Mouse (Mus musculus) erythroblast, embryonic 14.5 days (primary cell): ENCODE measurements at regions not wholly inside any gene's neighbourhood (a gene's known extent, or its start where the extent isn't known, plus 50 kb on each side); places are given as distances from the start of the nearest gene placed in this dataset.

Experiments
- GATA1 ChIP-seq: IDR thresholded peaks from 2 replicates; pipeline ENCODE4 v1.6.1; 2012; ENCODE audit warnings: low read length, inconsistent platforms, mixed read lengths
- TAL1 ChIP-seq: IDR thresholded peaks from 3 replicates; pipeline ENCODE4 v1.6.1; 2012; ENCODE audit warnings: low read length, inconsistent platforms, mixed read lengths

DNA sequence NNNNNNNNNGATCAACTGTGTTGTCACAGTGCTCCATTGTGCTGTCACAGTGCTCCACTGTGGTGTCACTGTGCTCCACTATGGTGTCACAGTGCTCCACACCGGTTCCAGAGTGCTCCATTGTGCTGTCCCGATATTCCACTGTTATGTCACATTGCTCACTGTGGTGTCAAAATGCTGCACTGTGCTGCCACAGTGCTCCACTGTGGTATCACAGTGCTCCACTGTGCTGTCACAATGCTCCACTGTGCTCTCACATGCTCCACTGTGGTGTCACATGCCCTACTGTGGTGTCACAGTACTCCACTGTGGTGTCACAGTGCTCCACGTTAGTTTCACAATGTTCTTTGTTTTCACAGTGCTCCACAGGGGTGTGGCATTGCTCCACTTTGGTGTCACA, 359.3 kb upstream of the Olfr161 start:
- no peak for TF ChIP-seq TAL1
- TF ChIP-seq GATA1: no peak
